Mouse (Mus musculus) right cerebral cortex, postnatal 25 days (tissue): ENCODE measurements around the gene Olfr611.
"Not testable (repeated sequence)": the region's sequence is repeated elsewhere in the genome, so short reads cannot be mapped to it uniquely, and the experiment has no call there.

Experiments
- DNase-seq: peaks from one replicate; pipeline ENCODE4 v3.0.0; 2022

Gene Olfr611

DNA sequence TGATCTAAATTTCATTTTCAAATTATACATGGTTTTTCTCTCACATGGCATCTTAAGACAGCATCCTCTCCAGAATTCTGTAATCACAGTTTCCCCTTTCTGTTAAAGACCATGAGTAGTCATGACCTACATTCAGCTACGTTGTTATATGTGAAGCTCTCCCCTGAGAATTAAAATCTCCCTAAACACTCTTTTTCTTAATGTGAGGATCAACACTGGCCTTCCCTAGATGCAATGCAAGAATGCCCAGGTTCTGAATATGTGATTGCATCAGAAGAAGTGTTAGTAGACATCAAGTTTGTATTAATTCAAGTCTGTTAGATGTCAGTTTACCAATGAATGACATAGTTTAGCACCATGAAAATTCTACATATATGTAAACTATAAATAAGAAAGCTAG, at the start of gene Olfr611:
Gene Olfr611 (minus strand): TSS at position 101 of the 400 bp plus-strand sequence.
- DNase-seq = not testable (repeated sequence)

DNA sequence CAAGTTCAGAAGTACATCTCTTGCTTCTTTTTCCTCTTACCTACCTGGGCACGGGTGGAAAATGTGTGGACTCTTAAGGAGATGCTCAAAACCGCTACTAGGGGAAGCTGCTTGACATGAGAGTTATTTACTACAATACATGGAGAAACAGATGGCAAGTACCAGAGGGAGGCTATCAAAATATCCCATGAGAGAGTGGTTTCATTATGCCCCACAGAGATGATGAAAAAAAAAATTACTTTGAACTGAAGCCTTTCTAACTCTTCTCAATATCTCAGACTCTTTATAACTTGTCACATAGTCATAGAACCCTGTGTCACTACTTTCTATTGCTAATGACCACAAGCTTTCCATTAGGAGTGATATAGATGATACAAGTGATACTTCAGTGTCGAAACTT, 48.4 kb upstream of the Olfr611 start, which contains the start of gene Olfr616:
Gene Olfr616 (minus strand): TSS at position 101 of the 400 bp plus-strand sequence.
- DNase-seq = no peak

DNA sequence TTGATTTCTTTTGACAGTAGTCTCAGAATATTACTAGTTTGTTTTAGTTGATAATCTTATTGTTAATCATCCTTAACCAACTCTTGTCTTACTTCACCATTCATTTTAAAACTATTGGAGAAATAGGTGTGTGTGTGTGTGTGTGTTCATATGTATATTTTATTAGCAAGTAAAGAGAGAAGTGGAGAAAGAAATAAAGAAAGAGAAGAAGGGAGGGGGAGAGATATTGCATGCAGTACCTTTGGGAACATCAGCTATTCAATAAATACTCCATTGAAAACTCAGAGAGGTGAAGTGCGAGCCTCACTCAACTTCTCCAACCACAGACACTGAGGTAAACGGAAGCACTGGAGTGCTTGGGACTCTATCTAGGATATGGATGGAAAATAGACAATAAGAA, 35.1 kb upstream of the Olfr611 start, which contains the start of gene Olfr615:
Gene Olfr615 (plus strand): TSS at position 301 of the 400 bp plus-strand sequence.
- DNase-seq = no peak

DNA sequence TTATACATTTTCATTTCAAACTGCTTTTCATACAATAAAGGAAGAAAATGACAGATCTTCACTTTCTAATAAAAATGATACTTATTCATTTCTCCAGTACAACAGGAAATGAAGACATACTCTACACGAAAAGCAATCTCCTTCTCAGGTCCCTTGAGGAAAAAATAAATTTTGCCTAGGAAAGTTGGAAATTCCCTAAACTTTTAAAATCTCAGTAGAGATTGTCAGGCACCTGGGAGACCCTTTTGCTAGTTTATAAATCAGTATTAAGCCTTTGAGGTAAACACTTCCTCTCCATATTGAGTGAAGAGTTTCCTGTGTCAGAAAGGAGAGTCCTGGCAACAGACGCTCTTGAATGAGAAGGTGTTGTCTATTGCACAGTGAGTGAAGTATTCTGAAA, 27.1 kb upstream of the Olfr611 start, which contains the start of gene Olfr613:
Gene Olfr613 (plus strand): TSS at position 301 of the 400 bp plus-strand sequence.
- DNase-seq = no peak

DNA sequence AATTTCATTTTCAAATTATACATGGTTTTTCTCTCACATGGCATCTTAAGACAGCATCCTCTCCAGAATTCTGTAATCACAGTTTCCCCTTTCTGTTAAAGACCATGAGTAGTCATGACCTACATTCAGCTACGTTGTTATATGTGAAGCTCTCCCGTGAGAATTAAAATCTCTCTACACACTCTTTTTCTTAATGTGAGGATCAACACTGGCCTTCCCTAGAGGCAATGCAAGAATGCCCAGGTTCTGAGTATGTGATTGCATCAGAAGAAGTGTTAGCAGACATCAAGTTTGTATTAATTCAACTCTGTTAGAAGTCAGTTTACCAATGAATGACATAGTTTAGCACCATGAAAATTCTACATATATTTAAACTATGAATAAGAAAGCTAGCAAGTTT, 22.0 kb upstream of the Olfr611 start, which contains the start of gene Olfr612:
Gene Olfr612 (minus strand): TSS at position 101 of the 400 bp plus-strand sequence.
- not testable (repeated sequence) for DNase-seq

DNA sequence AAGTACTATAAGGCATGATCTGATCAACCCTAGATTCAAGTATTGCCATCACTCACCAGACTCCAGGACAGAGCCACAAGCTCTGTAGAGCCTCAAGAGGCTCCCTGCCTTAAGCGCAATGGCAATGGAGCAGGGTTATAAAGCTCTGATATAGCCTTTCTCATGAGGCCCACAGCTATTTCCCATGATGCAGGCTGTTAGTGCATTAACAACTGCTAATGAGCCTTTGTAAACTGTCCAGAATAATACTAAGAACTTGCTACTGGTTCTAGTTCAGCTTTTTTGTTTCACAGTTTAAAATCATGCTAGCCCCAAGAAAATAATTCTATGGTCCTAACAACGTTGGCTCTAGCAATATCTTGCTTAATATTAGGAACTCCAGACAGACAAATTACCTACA, 8.6 kb downstream of the Olfr611 start, which contains the start of gene Olfr610:
Gene Olfr610 (minus strand): TSS at position 101 of the 400 bp plus-strand sequence.
- DNase-seq = no peak

DNA sequence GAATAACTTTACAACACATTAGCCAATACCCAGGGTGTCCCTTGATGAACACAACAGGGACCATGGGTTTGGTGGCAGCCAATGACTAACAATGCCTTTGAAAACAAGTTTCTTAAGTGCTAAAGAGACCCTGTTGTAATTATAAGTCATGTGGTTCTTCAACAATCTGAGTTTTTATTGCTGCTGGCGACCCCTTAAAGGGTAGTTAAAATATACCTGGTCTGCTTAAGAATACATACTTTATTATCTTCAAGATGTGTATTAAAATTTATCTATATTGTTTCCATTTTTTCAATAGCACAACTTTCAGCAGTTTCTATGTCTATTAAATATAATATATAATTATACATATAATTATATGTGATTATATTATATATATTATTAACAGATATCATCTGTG, 22.7 kb downstream of the Olfr611 start, which contains the start of gene Olfr609:
Gene Olfr609 (minus strand): TSS at position 101 of the 400 bp plus-strand sequence.
- no peak for DNase-seq

DNA sequence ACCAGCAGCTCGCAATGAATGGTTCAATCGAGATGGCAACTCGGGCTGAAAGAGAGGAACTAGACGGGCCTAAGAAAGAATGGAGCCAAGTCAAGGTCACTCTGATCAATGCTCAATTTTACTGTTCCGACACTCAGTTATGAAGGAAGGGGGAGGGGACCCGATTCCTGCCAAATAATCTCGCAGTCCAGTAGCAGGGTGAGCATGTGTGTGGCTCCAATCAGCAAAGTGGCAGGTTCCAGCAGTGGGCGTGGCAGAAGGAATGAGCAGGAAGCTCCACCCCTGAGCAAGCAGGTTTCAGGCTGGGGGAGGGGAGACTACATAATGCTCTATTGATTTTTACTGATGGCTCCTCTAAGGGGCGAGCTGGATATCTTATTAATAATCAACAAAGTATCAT, 43.5 kb downstream of the Olfr611 start:
- DNase-seq = not testable (repeated sequence)

DNA sequence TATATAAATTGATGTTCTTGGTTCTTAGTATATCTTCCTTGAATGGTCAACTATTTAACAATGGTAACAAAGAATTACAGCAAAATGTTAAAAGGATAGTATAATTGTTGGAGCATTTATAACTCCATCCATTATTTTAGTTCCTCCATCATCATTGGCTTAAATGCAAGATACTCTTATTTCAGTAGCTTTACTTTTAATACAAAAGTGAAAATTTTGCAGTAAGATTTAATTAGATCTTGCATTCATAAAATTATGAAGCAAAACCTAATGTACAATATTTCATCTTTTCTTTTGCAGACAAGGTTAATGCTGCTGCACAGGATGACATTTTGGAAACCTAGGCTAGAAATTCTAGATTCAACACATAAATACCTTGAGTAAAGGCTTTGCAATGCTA, 51.1 kb downstream of the Olfr611 start, which contains the start of gene Olfr608:
Gene Olfr608 (plus strand): TSS at position 301 of the 400 bp plus-strand sequence.
- DNase-seq = no peak
